Mouse (Mus musculus) hindbrain, embryonic 14.5 days (tissue): ENCODE results near the gene Mfsd9. TPM values are rescaled to one million over a fixed set of nuclear protein-coding genes. Genes with fewer than 3 reads are reported as not detected.
A peak's percentile ranks its signal among the peaks of the same experiment; 100 is the strongest.

ENCODE experiments used
- ATAC-seq: fragments of 200-750 bp; cut with Nextera tagmentation; 2 replicates; pipeline ENCODE4 v1.8.0; 2017; ENCODE audit warnings: moderate number of reproducible peaks, mild to moderate bottlenecking, moderate TSS enrichment, moderate library complexity; ENCODE audit not compliant: low FRiP score
- DNase-seq: peaks from one replicate; pipeline ENCODE4 v3.0.0-alpha.2; 2015; ENCODE audit warnings: low spot score
- H3K27ac ChIP-seq: fragments of 300-500 bp; sonication (generic); 2 replicates; pipeline ENCODE4 v1.5.1; 2014; ENCODE audit warnings: mild to moderate bottlenecking, moderate library complexity
- H3K27me3 ChIP-seq: fragments of 300-500 bp; sonication (generic); 2 replicates; pipeline ENCODE4 v1.6.1; 2014; ENCODE audit warnings: mild to moderate bottlenecking, low read length, mixed read lengths; ENCODE audit not compliant: control insufficient read depth, insufficient read depth
- H3K36me3 ChIP-seq: fragments of 300-500 bp; sonication (generic); replicated peaks from 2 replicates; pipeline ENCODE4 v1.6.1; 2014; ENCODE audit not compliant: control insufficient read depth, insufficient read depth
- H3K4me1 ChIP-seq: fragments of 300-500 bp; sonication (generic); replicated peaks from 2 replicates; pipeline ENCODE4 v1.6.1; 2014; ENCODE audit warnings: antibody characterized with exemption, low read length, mixed read lengths; ENCODE audit not compliant: control insufficient read depth, insufficient read depth
- H3K4me2 ChIP-seq: fragments of 300-500 bp; sonication (generic); replicated peaks from 2 replicates; pipeline ENCODE4 v1.6.1; 2014; ENCODE audit warnings: mild to moderate bottlenecking, moderate library complexity
- H3K4me3 ChIP-seq: fragments of 300-500 bp; sonication (generic); replicated peaks from 2 replicates; pipeline ENCODE4 v1.5.1; 2014; ENCODE audit warnings: mild to moderate bottlenecking, low read length
- H3K9ac ChIP-seq: fragments of 300-500 bp; sonication (generic); 2 replicates; pipeline ENCODE4 v1.6.1; 2014
- H3K9me3 ChIP-seq: fragments of 300-500 bp; sonication (generic); 2 replicates; pipeline ENCODE4 v1.6.1; 2016; ENCODE audit warnings: low read length; ENCODE audit not compliant: control insufficient read depth
- WGBS: fragments of 180-500 bp; shearing (Covaris S2); extraction: QIAGEN DNeasy Blood & Tissue Kit; methylation state at CpG from one replicate; pipeline ENCODE4 v1.1.7; 2014; 5-methylcytosine and 5-hydroxymethylcytosine counted together
- polyA plus RNA-seq: library from polyadenylated mRNA; unstranded; fragments of >200 nt; fragmentation: Nextera tagmentation; extraction: Ambion mirVana; gene quantifications from 2 replicates; pipeline ENCODE4 v1.2.1, GENCODE M21; 2014

Mfsd9 gene
- 8.6 and 9.8 TPM in 2 replicates for polyA plus RNA-seq

- H3K4me1 ChIP-seq, result no peaks in the 10 kb centered on the region; the same call in 1 of the 2 replicates
- H3K4me3 ChIP-seq, result peak within 1 kb of the TSS; percentile 55
- peak; percentile 93 for DNase-seq
- no peak within 1 kb of the TSS for H3K27ac ChIP-seq
- no peaks in the 10 kb centered on the region for H3K9me3 ChIP-seq
- peak within 1 kb of the TSS; percentile 53 for H3K9ac ChIP-seq
- no peaks in the 10 kb centered on the region for H3K27me3 ChIP-seq
- peak within 1 kb of the TSS; percentile 71 for H3K4me2 ChIP-seq
- 6% methylated on average over 38 of the region's 38 CpGs for WGBS
- peak; percentile 95 for ATAC-seq
- H3K36me3 ChIP-seq, result no peaks in the 10 kb centered on the region
Measured at GRCm38 (mm10) chr1:40790324-40791141, at the start of gene Mfsd9. TSS of gene Mfsd9 (minus strand) at chr1:40790687.

- no peaks in the 10 kb centered on the region; the same call in 1 of the 2 replicates for H3K27me3 ChIP-seq
- no peak overlapping the region for H3K9ac ChIP-seq
- no peak overlapping the region for H3K4me3 ChIP-seq
- H3K9me3 ChIP-seq, result no peaks in the 10 kb centered on the region
- H3K27ac ChIP-seq, result no peak overlapping the region
- no peaks in the 10 kb centered on the region for H3K36me3 ChIP-seq
- H3K4me2 ChIP-seq, result no peak overlapping the region
- 86% methylated on average over 4 of the region's 4 CpGs for WGBS
- DNase-seq (no peak), ATAC-seq (no peak)
- H3K4me1 ChIP-seq, result no peaks in the 10 kb centered on the region
Measured at GRCm38 (mm10) chr1:40835468-40835867, 45.0 kb upstream of the Mfsd9 start.

- no peak overlapping the region for H3K27ac ChIP-seq
- H3K9me3 ChIP-seq, result no peaks in the 10 kb centered on the region
- no peak overlapping the region for H3K4me2 ChIP-seq
- H3K27me3 ChIP-seq, result no peaks in the 10 kb centered on the region
- H3K9ac ChIP-seq, result no peak overlapping the region
- ATAC-seq, result no peak
- no peak overlapping the region for H3K4me3 ChIP-seq
- WGBS, result 90% methylated on average over 4 of the region's 4 CpGs
- no peak for DNase-seq
- H3K36me3 ChIP-seq, result no peaks in the 10 kb centered on the region
- H3K4me1 ChIP-seq, result no peaks in the 10 kb centered on the region
Measured at GRCm38 (mm10) chr1:40830712-40831507, 40.4 kb upstream of the Mfsd9 start.

GRCm38 (mm10) chr1:40829213-40829914 lies 38.9 kb upstream of the Mfsd9 start:
- DNase-seq (no peak), ATAC-seq (no peak)
- Histone ChIP-seq H3K9ac (no peak overlapping the region), H3K4me3 (no peak overlapping the region), H3K27ac (no peak overlapping the region), H3K36me3 (no peaks in the 10 kb centered on the region), H3K9me3 (no peaks in the 10 kb centered on the region), H3K4me1 (no peaks in the 10 kb centered on the region), H3K27me3 (no peaks in the 10 kb centered on the region), H3K4me2 (no peak overlapping the region)
- 75% methylated on average over 10 of the region's 10 CpGs for WGBS

DNA sequence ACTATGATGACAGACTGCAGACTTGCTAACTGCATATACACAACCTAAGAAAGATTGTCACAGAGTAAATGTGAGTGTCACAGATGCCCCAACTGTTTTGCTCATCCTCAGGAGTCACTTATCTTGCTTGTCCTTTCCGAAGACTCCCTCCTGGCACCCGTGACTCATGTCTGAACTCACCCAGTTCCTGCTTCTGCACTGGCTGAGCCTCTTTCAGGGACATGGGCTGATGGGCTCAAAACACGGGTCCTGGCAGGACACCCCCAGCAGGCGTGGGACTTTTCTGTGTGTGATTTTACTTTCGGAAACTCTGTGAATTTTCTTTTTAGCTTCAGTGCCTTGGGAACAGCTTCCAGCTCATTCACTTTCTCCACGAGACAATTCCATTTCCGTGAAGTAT lies 35.3 kb upstream of the Mfsd9 start:
- Histone ChIP-seq H3K27me3 (no peaks in the 10 kb centered on the region), H3K4me1 (no peaks in the 10 kb centered on the region), H3K4me2 (no peak overlapping the region), H3K9me3 (no peaks in the 10 kb centered on the region), H3K36me3 (no peaks in the 10 kb centered on the region), H3K4me3 (no peak overlapping the region), H3K9ac (no peak overlapping the region), H3K27ac (no peak overlapping the region)
- ATAC-seq (no peak), DNase-seq (no peak)
- WGBS, result 77% methylated on average over 7 of the region's 7 CpGs

GRCm38 (mm10) chr1:40824936-40825335 lies 34.4 kb upstream of the Mfsd9 start:
- no peaks in the 10 kb centered on the region for H3K9me3 ChIP-seq
- H3K4me1 ChIP-seq, result no peaks in the 10 kb centered on the region
- no peak overlapping the region for H3K27ac ChIP-seq
- H3K9ac ChIP-seq, result no peak overlapping the region
- H3K36me3 ChIP-seq, result no peaks in the 10 kb centered on the region
- 70% methylated on average over 8 of the region's 8 CpGs for WGBS
- ATAC-seq (no peak), DNase-seq (no peak)
- no peak overlapping the region for H3K4me2 ChIP-seq
- no peak overlapping the region for H3K4me3 ChIP-seq
- H3K27me3 ChIP-seq, result no peaks in the 10 kb centered on the region

- no peak; the same call in 1 of the 2 replicates for ATAC-seq
Measured at GRCm38 (mm10) chr1:40824517-40824916, 34.0 kb upstream of the Mfsd9 start.

GRCm38 (mm10) chr1:40815071-40815845 lies 24.8 kb upstream of the Mfsd9 start:
- Histone ChIP-seq H3K27ac (no peak overlapping the region), H3K4me2 (no peak overlapping the region), H3K36me3 (no peaks in the 10 kb centered on the region), H3K27me3 (no peaks in the 10 kb centered on the region), H3K9me3 (no peaks in the 10 kb centered on the region), H3K4me3 (no peak overlapping the region), H3K4me1 (no peaks in the 10 kb centered on the region), H3K9ac (no peak overlapping the region)
- WGBS, result 67% methylated on average over 16 of the region's 16 CpGs
- DNase-seq, result no peak
- no peak for ATAC-seq

More at GRCm38 (mm10) chr1:40824517-40824916, 34.0 kb upstream of the Mfsd9 start:
- Histone ChIP-seq H3K9me3 (no peaks in the 10 kb centered on the region), H3K27ac (no peak overlapping the region), H3K27me3 (no peaks in the 10 kb centered on the region), H3K4me1 (no peaks in the 10 kb centered on the region), H3K9ac (no peak overlapping the region), H3K4me2 (no peak overlapping the region), H3K4me3 (no peak overlapping the region), H3K36me3 (no peaks in the 10 kb centered on the region)
- WGBS, result 75% methylated on average over 4 of the region's 4 CpGs
- DNase-seq, result no peak
